Mouse (Mus musculus) C2C12 (cell line): ENCODE results near the gene Sycp3.

Experiments used
- CTCF ChIP-seq: IDR thresholded peaks from one replicate; pipeline ENCODE4 v1.5.1; 2011; ENCODE audit not compliant: control insufficient read depth, insufficient read depth, insufficient read length
- MAX ChIP-seq: IDR thresholded peaks from one replicate; pipeline ENCODE4 v1.6.1; 2011; ENCODE audit warnings: mild to moderate bottlenecking, control low read depth
- MYOD1 ChIP-seq: IDR thresholded peaks from one replicate; pipeline ENCODE4 v1.6.1; 2011; ENCODE audit warnings: low read depth; ENCODE audit not compliant: control insufficient read depth, insufficient read length
- MYOG ChIP-seq: IDR thresholded peaks from one replicate; pipeline ENCODE4 v1.6.1; 2011; ENCODE audit not compliant: control insufficient read depth, insufficient read length; ENCODE audit errors: extremely low read depth
- USF1 ChIP-seq: IDR thresholded peaks from one replicate; pipeline ENCODE4 v1.6.1; 2011; ENCODE audit warnings: low read depth, mild to moderate bottlenecking, control low read depth, moderate library complexity

DNA sequence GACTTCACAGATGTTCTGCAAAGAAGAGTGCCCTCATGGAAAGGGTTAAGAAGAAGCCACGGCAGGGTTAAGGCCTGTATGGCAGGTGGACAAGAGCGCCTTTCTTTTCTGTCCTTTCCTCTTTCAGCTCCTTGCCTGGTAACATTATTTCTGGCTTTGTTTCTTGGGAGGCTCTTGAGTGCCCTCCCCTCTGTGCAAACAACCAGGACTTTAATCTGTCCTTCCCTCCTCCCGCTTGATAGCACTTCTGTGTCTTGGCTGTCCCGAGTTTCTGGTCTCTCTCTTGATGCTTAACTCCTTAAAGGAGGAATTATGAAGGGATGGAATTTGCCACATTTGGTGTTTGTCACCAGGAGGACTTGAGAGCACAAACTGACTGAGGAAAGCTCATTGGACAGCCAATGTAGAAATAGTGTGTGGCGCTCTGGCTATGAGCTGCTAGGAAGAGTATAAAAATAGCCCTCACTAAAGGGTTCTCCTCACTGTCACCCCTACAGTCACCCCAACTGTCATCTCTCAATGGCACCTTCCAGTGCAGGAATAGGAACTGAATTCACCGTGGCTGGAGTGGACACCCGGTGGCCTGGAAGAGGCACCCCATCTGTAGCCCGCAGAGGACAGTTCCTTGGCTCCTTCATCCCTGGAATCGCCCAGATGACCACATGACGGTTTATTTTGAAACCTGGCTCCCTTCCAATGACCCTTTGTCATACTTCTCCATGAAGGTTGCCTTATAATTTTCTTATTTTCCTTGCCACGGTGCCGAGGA lies 51.3 kb downstream of the Sycp3 start:
- TF ChIP-seq CTCF (no peak), MAX (no peak), MYOD1 (no peak), USF1 (no peak), MYOG (no peak)
